Mouse (Mus musculus) T-helper 17 cell (primary cell): ENCODE measurements around the gene Olfr450.

Experiments
- in situ Hi-C, 2 experiments: fragments of 300-600 bp; cut with MboI, MseI; formaldehyde crosslinking; loops; 1 replicate in 1 of 2; 2 replicates in 1 of 2; pipeline ENCODE4 v1.15.1; 2025; ENCODE audit warnings: high pct_unique_total_duplicates in 2 of 2

Olfr450 gene

GRCm38 (mm10) chr6:42811639-42812038 lies at the start of gene Olfr450:
Olfr450 (plus strand) TSS chr6:42811939.
- in situ Hi-C loops = no loop called here

GRCm38 (mm10) chr6:42777066-42777465 lies 34.7 kb upstream of the Olfr450 start:
- in situ Hi-C loops = no loop called here

GRCm38 (mm10) chr6:42784793-42785192 lies 26.9 kb upstream of the Olfr450 start, which contains the start of gene Olfr452:
Olfr452 (plus strand) TSS chr6:42785093.
- in situ Hi-C loops = no loop called here

DNA sequence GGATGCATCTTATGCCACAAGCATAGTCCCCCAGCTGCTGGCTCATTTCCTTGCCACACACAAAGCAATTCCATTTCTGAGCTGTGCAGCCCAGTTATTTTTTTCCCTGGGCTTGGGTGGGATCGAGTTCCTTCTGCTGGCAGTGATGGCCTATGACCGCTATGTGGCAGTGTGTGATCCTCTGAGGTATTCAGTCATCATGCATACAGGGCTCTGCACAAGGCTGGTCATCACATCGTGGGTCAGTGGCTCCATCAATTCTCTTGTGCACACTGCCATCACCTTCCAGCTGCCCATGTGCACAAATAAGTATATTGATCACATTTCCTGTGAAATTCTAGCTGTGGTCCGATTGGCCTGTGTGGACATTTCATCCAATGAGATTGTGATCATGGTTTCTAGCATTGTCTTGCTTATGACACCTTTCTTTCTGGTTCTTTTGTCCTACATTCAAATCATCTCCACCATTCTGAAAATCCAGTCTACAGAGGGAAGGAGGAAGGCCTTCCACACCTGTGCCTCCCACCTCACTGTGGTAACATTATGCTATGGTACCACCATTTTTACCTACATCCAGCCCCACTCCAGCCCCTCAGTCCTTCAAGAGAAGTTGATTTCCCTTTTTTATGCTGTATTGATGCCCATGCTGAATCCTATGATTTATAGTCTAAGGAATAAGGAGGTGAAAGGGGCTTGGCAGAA lies 21.3 kb upstream of the Olfr450 start:
- in situ Hi-C loops = no loop called here

DNA sequence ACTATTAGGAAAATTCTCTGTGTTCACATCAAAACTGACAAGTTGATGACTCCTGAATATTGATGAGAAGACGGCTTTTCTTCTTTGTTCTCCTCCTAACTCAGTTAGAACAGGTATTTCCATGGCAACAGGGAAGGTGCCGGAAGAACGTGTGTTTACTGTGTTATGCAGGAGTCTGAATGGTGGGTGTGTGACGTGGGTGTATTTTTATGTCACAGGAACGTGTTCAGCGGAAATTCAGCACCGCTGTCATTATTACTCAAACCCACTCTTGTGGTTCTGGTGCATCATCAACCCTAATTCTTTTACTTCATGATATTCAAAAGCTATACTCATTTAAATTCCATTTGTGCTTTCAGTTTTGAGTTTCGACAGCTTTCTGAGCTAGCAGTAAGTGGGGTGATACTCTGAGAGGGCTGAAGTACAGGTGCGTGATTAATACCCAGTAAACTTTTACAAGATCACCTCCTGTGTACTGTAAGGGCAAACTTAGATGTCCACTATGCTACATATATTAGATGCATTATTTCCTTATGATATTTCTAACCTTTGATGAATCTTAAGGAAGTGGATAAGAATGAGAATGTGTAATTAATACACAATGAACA lies 20.7 kb upstream of the Olfr450 start:
- in situ Hi-C loops = no loop called here

GRCm38 (mm10) chr6:42794982-42795381 lies 16.8 kb upstream of the Olfr450 start:
- in situ Hi-C loops = no loop called here

- in situ Hi-C loops = no loop called here
Measured at GRCm38 (mm10) chr6:42834084-42834483, 22.3 kb downstream of the Olfr450 start, which contains the start of gene Olfr449. Olfr449 (plus strand) TSS chr6:42834384.

GRCm38 (mm10) chr6:42860222-42860819 lies 48.6 kb downstream of the Olfr450 start:
- in situ Hi-C loops = loop anchor here (5.0 to 10.0 kb wide), 2 partner anchors 248 to 626 kb away; no protein-coding TSS in a partner anchor
